Mouse (Mus musculus) myocyte (in vitro differentiated cells): Measurements from ENCODE around the gene Klhl12. TPM values are rescaled to one million over a fixed set of nuclear protein-coding genes. Genes with fewer than 3 reads are reported as not detected.

Source experiments
- H3K27me3 ChIP-seq: one replicate; pipeline ENCODE4 v1.6.1; 2011; ENCODE audit not compliant: control insufficient read depth, insufficient read depth, insufficient read length
- H3K36me3 ChIP-seq: one replicate; pipeline ENCODE4 v1.6.1; 2011; ENCODE audit not compliant: control insufficient read depth, insufficient read depth
- H3K4me2 ChIP-seq: one replicate; pipeline ENCODE4 v1.6.1; 2011; ENCODE audit warnings: low read depth, control low read depth
- H3K4me3 ChIP-seq: one replicate; pipeline ENCODE4 v1.5.1; 2011; ENCODE audit warnings: mild to moderate bottlenecking, control low read depth, moderate library complexity
- H3K79me2 ChIP-seq: one replicate; pipeline ENCODE4 v1.6.1; 2011; ENCODE audit not compliant: control insufficient read depth, insufficient read depth
- H3ac ChIP-seq: one replicate; pipeline ENCODE4 v1.6.1; 2011; ENCODE audit not compliant: control insufficient read depth, insufficient read length
- CEBPB ChIP-seq: IDR thresholded peaks from 2 replicates; pipeline ENCODE4 v1.6.1; 2011; ENCODE audit warnings: mild to moderate bottlenecking, moderate library complexity; ENCODE audit not compliant: poor library complexity, insufficient read depth, severe bottlenecking
- E2F4 ChIP-seq: IDR thresholded peaks from one replicate; pipeline ENCODE4 v1.6.1; 2011; ENCODE audit warnings: mild to moderate bottlenecking, control low read depth, moderate library complexity; ENCODE audit not compliant: insufficient read depth
- MAX ChIP-seq: IDR thresholded peaks from one replicate; pipeline ENCODE4 v1.6.1; 2011; ENCODE audit warnings: low read depth, mild to moderate bottlenecking, control low read depth
- MYOD1 ChIP-seq, 3 experiments: IDR thresholded peaks; one replicate each; pipeline ENCODE4 v1.6.1; 2011; ENCODE audit warnings: control low read depth in 2 of 3, low read depth in 2 of 3, mild to moderate bottlenecking in 2 of 3, moderate library complexity in 1 of 3; ENCODE audit not compliant: insufficient read length in 2 of 3, control insufficient read depth in 1 of 3
- MYOG ChIP-seq, 3 experiments: IDR thresholded peaks; one replicate each; pipeline ENCODE4 v1.6.1; 2011; ENCODE audit warnings: control low read depth in 2 of 3, low read depth in 2 of 3, mild to moderate bottlenecking in 2 of 3; ENCODE audit not compliant: insufficient read length in 2 of 3, control insufficient read depth in 1 of 3, insufficient read depth in 1 of 3
- POLR2A ChIP-seq: IDR thresholded peaks from one replicate; pipeline ENCODE4 v1.6.1; 2011; ENCODE audit warnings: low read depth, mild to moderate bottlenecking, control low read depth, moderate library complexity; ENCODE audit not compliant: insufficient read length
- POLR2AphosphoS2 ChIP-seq: IDR thresholded peaks from one replicate; pipeline ENCODE4 v1.6.1; 2011; ENCODE audit warnings: low read depth, control low read depth; ENCODE audit not compliant: insufficient read length
- REST ChIP-seq: IDR thresholded peaks from one replicate; pipeline ENCODE4 v1.6.1; 2011; ENCODE audit warnings: mild to moderate bottlenecking, control low read depth, moderate library complexity; ENCODE audit not compliant: insufficient read depth, insufficient read length
- SRF ChIP-seq: IDR thresholded peaks from one replicate; pipeline ENCODE4 v1.6.1; 2011; ENCODE audit warnings: low read depth; ENCODE audit not compliant: control insufficient read depth, insufficient read length
- TCF12 ChIP-seq: IDR thresholded peaks from one replicate; pipeline ENCODE4 v1.6.1; 2011; ENCODE audit warnings: mild to moderate bottlenecking, control low read depth; ENCODE audit not compliant: poor library complexity, insufficient read depth, severe bottlenecking
- TCF3 ChIP-seq: IDR thresholded peaks from one replicate; pipeline ENCODE4 v1.6.1; 2011; ENCODE audit warnings: low read depth, control low read depth; ENCODE audit not compliant: insufficient read length
- USF1 ChIP-seq: IDR thresholded peaks from one replicate; pipeline ENCODE4 v1.6.1; 2011; ENCODE audit warnings: low read depth, mild to moderate bottlenecking, control low read depth, moderate library complexity
- polyA plus RNA-seq: library from polyadenylated mRNA; unstranded; fragments of >200 nt; fragmentation: generic; extraction: Trizol; gene quantifications from one replicate; pipeline ENCODE4 v1.2.1, GENCODE M21; 2012; ENCODE audit warnings: missing spikeins

Klhl12 gene
- polyA plus RNA-seq, 1 experiment = 11.3 TPM

GRCm38 (mm10) chr1:134535054-134535453 is 79.7 kb downstream of the Klhl12 start:
- no peak overlapping the region for H3ac ChIP-seq
- no peaks in the 10 kb centered on the region for H3K36me3 ChIP-seq
- H3K4me3 ChIP-seq = no peak overlapping the region
- no peak for TF ChIP-seq SRF
- no peak for TF ChIP-seq POLR2AphosphoS2
- TF ChIP-seq TCF3 = no peak
- no peak for TF ChIP-seq MYOG (IDR thresholded peaks at IDR 0.05; ENCODE audit: control insufficient read depth in 1 of 3, insufficient read depth in 1 of 3, insufficient read length in 2 of 3, low read depth in 2 of 3)
- TF ChIP-seq CEBPB = no peak
- TF ChIP-seq USF1 = no peak
- TF ChIP-seq REST = no peak
- no peak for TF ChIP-seq MYOD1 (IDR thresholded peaks at IDR 0.05; ENCODE audit: control insufficient read depth in 1 of 3, insufficient read length in 2 of 3, low read depth in 2 of 3)
- no peak for TF ChIP-seq TCF12
- TF ChIP-seq E2F4 = no peak
- no peak for TF ChIP-seq MAX
- no peak for TF ChIP-seq POLR2A
- no peaks in the 10 kb centered on the region for H3K79me2 ChIP-seq
- H3K27me3 ChIP-seq = no peaks in the 10 kb centered on the region
- no peak overlapping the region for H3K4me2 ChIP-seq

GRCm38 (mm10) chr1:134535513-134535912 is 80.2 kb downstream of the Klhl12 start:
- TF ChIP-seq MAX = no peak
- no peak for TF ChIP-seq TCF12
- no peak overlapping the region for H3K4me3 ChIP-seq
- no peak overlapping the region for H3ac ChIP-seq
- no peaks in the 10 kb centered on the region for H3K36me3 ChIP-seq
- H3K27me3 ChIP-seq = no peaks in the 10 kb centered on the region
- H3K79me2 ChIP-seq = no peaks in the 10 kb centered on the region
- H3K4me2 ChIP-seq = no peak overlapping the region

GRCm38 (mm10) chr1:134540610-134541009 is 85.3 kb downstream of the Klhl12 start:
- H3K4me2 ChIP-seq = no peak overlapping the region
- H3K79me2 ChIP-seq = no peaks in the 10 kb centered on the region
- no peak overlapping the region for H3K4me3 ChIP-seq
- H3ac ChIP-seq = no peak overlapping the region
- no peaks in the 10 kb centered on the region for H3K36me3 ChIP-seq
- no peak for TF ChIP-seq MAX
- TF ChIP-seq TCF12 = no peak
- TF ChIP-seq SRF = no peak
- no peak for TF ChIP-seq REST
- TF ChIP-seq POLR2AphosphoS2 = no peak
- TF ChIP-seq MYOG (IDR thresholded peaks at IDR 0.05; ENCODE audit: control insufficient read depth in 1 of 3, insufficient read depth in 1 of 3, insufficient read length in 2 of 3, low read depth in 2 of 3) = no peak
- TF ChIP-seq E2F4 = no peak
- TF ChIP-seq CEBPB = no peak
- no peak for TF ChIP-seq TCF3
- TF ChIP-seq USF1 = no peak
- no peak for TF ChIP-seq POLR2A
- no peak for TF ChIP-seq MYOD1 (IDR thresholded peaks at IDR 0.05; ENCODE audit: control insufficient read depth in 1 of 3, insufficient read length in 2 of 3, low read depth in 2 of 3)
- no peaks in the 10 kb centered on the region for H3K27me3 ChIP-seq

Other genes starting within 250 kb of the Klhl12 start
- 4.5 TPM for gene Adora1, start 220.1 kb upstream of the Klhl12 start, polyA plus RNA-seq
- gene Myog, start 165.5 kb upstream of the Klhl12 start, polyA plus RNA-seq = 1,426 TPM
- gene Ppfia4, start 122.6 kb upstream of the Klhl12 start, polyA plus RNA-seq = 35.8 TPM
- 67.3 TPM for gene Tmem183a, start 93.6 kb upstream of the Klhl12 start, polyA plus RNA-seq
- not detected for gene 4933406M09Rik, start 69.6 kb upstream of the Klhl12 start, polyA plus RNA-seq
- gene Cyb5r1, start 50.0 kb upstream of the Klhl12 start, polyA plus RNA-seq = 452 TPM
- gene Adipor1, start 40.2 kb upstream of the Klhl12 start, polyA plus RNA-seq = 87.9 TPM
- gene Rabif, start 39.1 kb downstream of the Klhl12 start, polyA plus RNA-seq = 13.4 TPM
- gene Mgat4e, start 94.2 kb downstream of the Klhl12 start, polyA plus RNA-seq = not detected
- gene Kdm5b, start 104.6 kb downstream of the Klhl12 start, polyA plus RNA-seq = 11.2 TPM
- gene Syt2, start 191.1 kb downstream of the Klhl12 start, polyA plus RNA-seq = 0.11 TPM